Mouse (Mus musculus) liver, embryonic 12.5 days (tissue): ENCODE measurements around the gene Actr10. TPM values are rescaled to one million over a fixed set of nuclear protein-coding genes. Genes with fewer than 3 reads are reported as not detected.

ENCODE experiments used
- ATAC-seq: fragments of 200-750 bp; cut with Nextera tagmentation; 2 replicates; pipeline ENCODE4 v1.8.0; 2017; ENCODE audit warnings: moderate number of reproducible peaks, mild to moderate bottlenecking, moderate library complexity
- H3K27ac ChIP-seq: fragments of 300-500 bp; sonication (generic); 2 replicates; pipeline ENCODE4 v1.5.1; 2016; ENCODE audit warnings: mild to moderate bottlenecking
- H3K27me3 ChIP-seq: fragments of 300-500 bp; sonication (generic); replicated peaks from 2 replicates; pipeline ENCODE4 v1.6.1; 2016; ENCODE audit warnings: mild to moderate bottlenecking, moderate library complexity
- H3K36me3 ChIP-seq: fragments of 300-500 bp; sonication (generic); 2 replicates; pipeline ENCODE4 v1.6.1; 2016; ENCODE audit warnings: mild to moderate bottlenecking, moderate library complexity
- H3K4me1 ChIP-seq: fragments of 300-500 bp; sonication (generic); 2 replicates; pipeline ENCODE4 v1.6.1; 2016
- H3K4me2 ChIP-seq: fragments of 300-500 bp; sonication (generic); 2 replicates; pipeline ENCODE4 v1.6.1; 2016; ENCODE audit warnings: mild to moderate bottlenecking, moderate library complexity
- H3K4me3 ChIP-seq: fragments of 300-500 bp; sonication (generic); 2 replicates; pipeline ENCODE4 v1.5.1; 2016; ENCODE audit warnings: mild to moderate bottlenecking, moderate library complexity
- H3K9ac ChIP-seq: fragments of 300-500 bp; sonication (generic); 2 replicates; pipeline ENCODE4 v1.6.1; 2016; ENCODE audit warnings: mild to moderate bottlenecking, moderate library complexity
- H3K9me3 ChIP-seq: fragments of 300-500 bp; sonication (generic); replicated peaks from 2 replicates; pipeline ENCODE4 v1.6.1; 2016; ENCODE audit warnings: mild to moderate bottlenecking, moderate library complexity
- WGBS: fragments of 180-500 bp; shearing (Covaris S2); methylation state at CpG from one replicate; pipeline ENCODE4 v1.1.7; 2016; ENCODE audit not compliant: insufficient replicate concordance; 5-methylcytosine and 5-hydroxymethylcytosine counted together
- polyA plus RNA-seq: library from polyadenylated mRNA; unstranded; fragments of >200 nt; fragmentation: Nextera tagmentation; extraction: Ambion mirVana; gene quantifications from 2 replicates; pipeline ENCODE4 v1.2.1, GENCODE M21; 2016

The Actr10 gene
- polyA plus RNA-seq, 1 experiment from 2014 or later, result 130 TPM

- H3K27me3 ChIP-seq, result no peaks in the 10 kb centered on the region
- peak overlapping the region; percentile 78 for H3K9ac ChIP-seq
- 0 out of 2 replicates have a peak, but pooled peaks cover 6% of the 10 kb centered on the region for H3K36me3 ChIP-seq
- WGBS, result under 1% methylated on average over 15 of the region's 15 CpGs
- no peaks in the 10 kb centered on the region for H3K9me3 ChIP-seq
- H3K4me2 ChIP-seq, result peak overlapping the region; percentile 66
- H3K4me3 ChIP-seq, result peak overlapping the region; percentile 74
- peaks cover 14% of the 10 kb centered on the region for H3K4me1 ChIP-seq
- peak overlapping the region; percentile 94 for H3K27ac ChIP-seq
- peak; percentile 56; the same call in 1 of the 2 replicates for ATAC-seq
Observed at GRCm38 (mm10) chr12:70968791-70969307, 31.2 kb downstream of the Actr10 start.

- Histone ChIP-seq H3K9me3 (no peaks in the 10 kb centered on the region), H3K27ac (peak overlapping the region; percentile 76), H3K36me3 (no peaks in the 10 kb centered on the region), H3K4me3 (peak overlapping the region; percentile 52), H3K27me3 (no peaks in the 10 kb centered on the region), H3K4me2 (peak overlapping the region; percentile 65), H3K9ac (peak overlapping the region; percentile 69), H3K4me1 (peaks cover 16% of the 10 kb centered on the region)
- 0 out of 2 replicates have a peak, but pooled peaks have one; percentile 1 for ATAC-seq
- WGBS, result 4% methylated on average over 17 of the region's 17 CpGs
Observed at GRCm38 (mm10) chr12:70969485-70970184, 32.0 kb downstream of the Actr10 start.

- Histone ChIP-seq H3K9me3 (no peaks in the 10 kb centered on the region), H3K27ac (peak overlapping the region; percentile 96; the same call in 1 of the 2 replicates), H3K9ac (peak overlapping the region; percentile 9; the same call in 1 of the 2 replicates), H3K4me3 (peak overlapping the region; percentile 94), H3K4me1 (peaks cover 30% of the 10 kb centered on the region), H3K4me2 (peak overlapping the region; percentile 58), H3K36me3 (peaks cover 8% of the 10 kb centered on the region), H3K27me3 (no peaks in the 10 kb centered on the region)
- no peak for ATAC-seq
- 68% methylated on average over 4 of the region's 4 CpGs for WGBS
Observed at GRCm38 (mm10) chr12:70973831-70974230, 36.2 kb downstream of the Actr10 start.

- Histone ChIP-seq H3K9me3 (no peaks in the 10 kb centered on the region), H3K9ac (peak within 1 kb of the TSS; percentile 91), H3K4me3 (peak within 1 kb of the TSS; percentile 94), H3K4me2 (peak within 1 kb of the TSS; percentile 83), H3K4me1 (peaks cover 30% of the 10 kb centered on the region), H3K27me3 (no peaks in the 10 kb centered on the region), H3K27ac (peak within 1 kb of the TSS; percentile 96), H3K36me3 (peaks cover 17% of the 10 kb centered on the region)
- WGBS, result 0% methylated on average over 71 of the region's 71 CpGs
- ATAC-seq, result peak; percentile 99
Observed at GRCm38 (mm10) chr12:70974441-70975266, 37.0 kb downstream of the Actr10 start, which contains the start of gene Psma3. TSS of gene Psma3 (plus strand) at chr12:70974621.

GRCm38 (mm10) chr12:70975406-70975805 lies 37.7 kb downstream of the Actr10 start:
- WGBS, result 17% methylated on average over 10 of the region's 10 CpGs

GRCm38 (mm10) chr12:70975891-70976290 lies 38.2 kb downstream of the Actr10 start:
- peak overlapping the region; percentile 91 for H3K9ac ChIP-seq
- H3K27ac ChIP-seq, result peak overlapping the region; percentile 96
- H3K27me3 ChIP-seq, result no peaks in the 10 kb centered on the region
- no peaks in the 10 kb centered on the region for H3K9me3 ChIP-seq
- WGBS, result 44% methylated on average over 3 of the region's 3 CpGs
- H3K4me3 ChIP-seq, result peak overlapping the region; percentile 94
- peak overlapping the region; percentile 83 for H3K4me2 ChIP-seq
- peaks cover 29% of the 10 kb centered on the region for H3K36me3 ChIP-seq
- no peak for ATAC-seq
- peaks cover 30% of the 10 kb centered on the region for H3K4me1 ChIP-seq

More at GRCm38 (mm10) chr12:70975406-70975805, 37.7 kb downstream of the Actr10 start:
- H3K27me3 ChIP-seq, result no peaks in the 10 kb centered on the region
- H3K36me3 ChIP-seq, result peaks cover 24% of the 10 kb centered on the region
- H3K4me3 ChIP-seq, result peak overlapping the region; percentile 94
- H3K4me1 ChIP-seq, result peaks cover 30% of the 10 kb centered on the region
- H3K27ac ChIP-seq, result peak overlapping the region; percentile 96
- ATAC-seq, result no peak
- H3K9me3 ChIP-seq, result no peaks in the 10 kb centered on the region
- H3K9ac ChIP-seq, result peak overlapping the region; percentile 91
- H3K4me2 ChIP-seq, result peak overlapping the region; percentile 83

- no peak overlapping the region for H3K4me2 ChIP-seq
- H3K9me3 ChIP-seq, result no peaks in the 10 kb centered on the region
- WGBS, result 80% methylated on average over 7 of the region's 7 CpGs
- no peak overlapping the region for H3K27ac ChIP-seq
- no peak overlapping the region for H3K4me3 ChIP-seq
- peaks cover 47% of the 10 kb centered on the region for H3K36me3 ChIP-seq
- H3K4me1 ChIP-seq, result peaks cover 30% of the 10 kb centered on the region
- ATAC-seq, result no peak
- H3K9ac ChIP-seq, result no peak overlapping the region
- no peaks in the 10 kb centered on the region for H3K27me3 ChIP-seq
Observed at GRCm38 (mm10) chr12:70978345-70978744, 40.7 kb downstream of the Actr10 start.

- WGBS, result 88% methylated on average over 7 of the region's 7 CpGs
- Histone ChIP-seq H3K4me1 (no peaks in the 10 kb centered on the region), H3K27ac (no peak overlapping the region), H3K9me3 (no peaks in the 10 kb centered on the region), H3K4me2 (no peak overlapping the region), H3K4me3 (no peak overlapping the region), H3K9ac (no peak overlapping the region), H3K36me3 (peaks cover 93% of the 10 kb centered on the region), H3K27me3 (no peaks in the 10 kb centered on the region)
- ATAC-seq, result no peak
Observed at GRCm38 (mm10) chr12:70984855-70985550, 47.3 kb downstream of the Actr10 start.

- Histone ChIP-seq H3K4me3 (no peak overlapping the region), H3K27me3 (no peaks in the 10 kb centered on the region), H3K4me1 (peaks cover 12% of the 10 kb centered on the region), H3K9ac (no peak overlapping the region), H3K9me3 (no peaks in the 10 kb centered on the region), H3K27ac (no peak overlapping the region), H3K4me2 (no peak overlapping the region), H3K36me3 (peaks cover 69% of the 10 kb centered on the region)
- 88% methylated on average over 5 of the region's 5 CpGs for WGBS
- no peak for ATAC-seq
Observed at GRCm38 (mm10) chr12:70997225-70997624, 59.6 kb downstream of the Actr10 start.

- peak overlapping the region; percentile 64 for H3K27ac ChIP-seq
- ATAC-seq, result 0 out of 2 replicates have a peak, but pooled peaks have one; percentile 17
- 20% methylated on average over 5 of the region's 5 CpGs for WGBS
Observed at GRCm38 (mm10) chr12:70999423-70999903, 61.8 kb downstream of the Actr10 start.

GRCm38 (mm10) chr12:71000344-71000743 lies 62.7 kb downstream of the Actr10 start:
- Histone ChIP-seq H3K9me3 (no peaks in the 10 kb centered on the region), H3K36me3 (peaks cover 60% of the 10 kb centered on the region), H3K4me2 (no peak overlapping the region), H3K27ac (peak overlapping the region; percentile 6), H3K9ac (no peak overlapping the region), H3K27me3 (no peaks in the 10 kb centered on the region), H3K4me1 (peaks cover 12% of the 10 kb centered on the region), H3K4me3 (no peak overlapping the region)
- 88% methylated on average over 1 of the region's 1 CpGs for WGBS
- ATAC-seq, result no peak

More at GRCm38 (mm10) chr12:70999423-70999903, 61.8 kb downstream of the Actr10 start:
- H3K9me3 ChIP-seq, result no peaks in the 10 kb centered on the region
- no peaks in the 10 kb centered on the region for H3K27me3 ChIP-seq
- H3K4me1 ChIP-seq, result peaks cover 12% of the 10 kb centered on the region
- H3K4me2 ChIP-seq, result 0 out of 2 replicates have a peak overlapping the region, but pooled peaks have one; percentile 16
- H3K9ac ChIP-seq, result no peak overlapping the region
- H3K36me3 ChIP-seq, result peaks cover 60% of the 10 kb centered on the region
- H3K4me3 ChIP-seq, result no peak overlapping the region
